Mouse (Mus musculus): ENCODE data around the gene Icam1.
A peak's percentile ranks its signal among the peaks of the same experiment; 100 is the strongest.
"Not testable (repeated sequence)": the region's sequence is repeated elsewhere in the genome, so short reads cannot be mapped to it uniquely, and the experiment has no call there.

The Icam1 gene

GRCm38 (mm10) chr9:20995069-20995468 lies 20.7 kb upstream of the Icam1 start:
- DNase-seq: no peak

DNA sequence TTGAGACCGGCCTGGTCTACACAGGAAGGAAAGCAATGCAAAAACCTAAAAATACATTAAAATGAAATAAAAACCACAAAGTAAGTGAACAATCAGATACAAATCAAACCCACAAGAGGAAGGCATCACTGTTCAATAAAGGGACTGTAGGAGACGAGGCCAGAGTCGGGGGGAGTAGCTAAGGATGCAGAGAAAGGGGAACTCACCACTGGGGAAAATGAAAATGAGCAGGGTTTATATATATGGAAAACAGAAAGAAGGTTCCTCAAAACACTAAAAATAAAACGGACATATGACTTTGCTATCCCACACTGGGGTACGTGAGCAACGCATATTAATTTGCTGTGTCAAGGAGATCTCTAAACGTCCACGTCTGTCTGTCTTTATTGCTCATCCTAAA lies 18.7 kb upstream of the Icam1 start:
- no peak for DNase-seq

- not testable (repeated sequence) for DNase-seq
Measured at GRCm38 (mm10) chr9:20998337-20998736, 17.4 kb upstream of the Icam1 start.

GRCm38 (mm10) chr9:21000811-21001210 lies 15.0 kb upstream of the Icam1 start:
- no peak for DNase-seq

DNA sequence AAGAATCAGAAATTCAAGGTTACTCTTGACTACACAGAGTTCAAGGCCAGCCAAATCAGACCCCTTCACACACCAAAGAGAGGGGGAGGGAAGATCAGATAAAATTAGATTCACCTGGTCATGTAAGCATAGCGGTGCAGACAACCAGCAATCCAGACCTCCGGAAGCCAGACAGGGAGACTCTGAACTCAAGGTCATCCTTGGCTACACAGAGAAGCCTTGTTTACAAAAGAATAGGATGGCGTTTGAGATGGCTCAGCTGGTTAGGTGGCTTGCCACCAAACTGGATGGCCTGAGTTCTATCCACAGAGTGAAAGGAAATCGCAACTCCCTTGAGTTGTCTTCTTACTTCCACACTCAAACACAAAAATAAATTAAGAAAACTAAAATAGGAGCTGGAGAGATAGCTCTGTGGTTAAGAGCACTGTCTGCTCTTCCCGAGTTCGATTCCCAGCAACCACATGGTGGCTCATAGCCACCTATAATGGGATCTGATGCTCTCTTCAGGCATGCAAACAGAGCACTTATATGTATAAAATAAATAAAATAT lies 14.1 kb upstream of the Icam1 start:
- DNase-seq: no peak

DNA sequence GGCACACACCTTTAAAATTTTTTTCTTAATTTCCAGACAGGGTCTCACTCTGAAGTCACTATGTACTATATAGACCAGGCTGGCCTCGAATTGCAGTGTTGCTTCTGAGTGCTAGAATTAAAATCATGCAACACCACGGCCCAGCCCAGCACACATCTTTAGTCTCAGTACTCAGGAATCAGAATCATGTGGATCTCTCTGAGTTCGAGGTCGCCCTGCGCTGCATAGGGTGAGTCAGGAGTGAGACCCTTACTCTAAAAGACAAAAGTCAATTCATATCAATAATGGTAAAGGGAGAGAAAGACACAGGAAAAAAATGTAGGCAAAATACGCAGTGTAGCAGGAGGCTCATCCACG lies 13.5 kb upstream of the Icam1 start:
- no peak for DNase-seq

- DNase-seq: peak; percentile 90
Measured at GRCm38 (mm10) chr9:21002627-21003551, 12.9 kb upstream of the Icam1 start, which contains the start of gene Mrpl4. Gene Mrpl4, plus strand, starts transcription at chr9:21002738.

- no peak for DNase-seq
Measured at GRCm38 (mm10) chr9:21007313-21007952, 8.4 kb upstream of the Icam1 start.

GRCm38 (mm10) chr9:21008007-21008406 lies 7.8 kb upstream of the Icam1 start:
- no peak for DNase-seq

DNA sequence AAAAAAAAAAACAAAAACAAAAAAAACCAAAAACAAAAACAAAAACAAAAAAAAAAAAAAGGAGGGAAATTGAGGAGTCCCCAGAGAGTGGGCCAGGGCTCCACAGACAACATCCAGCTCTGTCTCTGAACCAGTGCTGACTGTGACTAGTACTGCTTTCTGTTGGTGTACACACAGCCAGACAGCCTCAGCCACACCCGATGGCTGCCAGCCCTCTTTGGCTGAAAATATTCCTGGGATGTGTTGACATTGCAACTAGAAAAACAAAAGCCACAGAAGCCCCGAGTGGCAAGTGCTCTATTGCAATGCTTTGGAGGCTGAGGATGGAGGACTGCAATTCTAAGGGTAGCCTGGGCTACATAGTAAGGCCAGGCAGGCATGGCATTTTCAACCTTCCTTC lies 5.4 kb upstream of the Icam1 start:
- no peak for DNase-seq

- DNase-seq: not testable (repeated sequence)
Measured at GRCm38 (mm10) chr9:21010939-21011541, 4.7 kb upstream of the Icam1 start.

DNA sequence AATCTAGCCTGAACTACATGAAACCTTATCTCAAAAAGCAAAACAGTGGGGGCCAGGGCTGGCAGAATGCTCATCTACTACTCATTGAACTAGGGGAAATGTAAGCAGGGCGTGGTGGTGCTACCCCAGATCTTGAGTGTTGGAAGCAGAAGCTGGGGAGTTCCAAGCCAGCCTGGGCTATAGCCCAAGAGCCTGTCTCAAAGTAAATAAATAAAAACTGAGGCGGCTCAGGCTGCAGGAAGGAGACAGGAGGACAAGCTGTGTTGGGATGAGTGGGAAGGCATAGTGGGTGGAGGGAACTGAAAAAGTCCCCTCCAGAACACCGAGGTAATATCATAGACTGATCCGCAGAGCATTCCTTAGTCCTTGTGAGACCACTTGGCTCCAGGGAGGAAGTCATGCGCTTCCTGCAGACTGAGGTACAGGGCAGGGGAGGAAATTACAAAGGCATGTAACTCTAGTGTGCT lies 3.9 kb upstream of the Icam1 start:
- DNase-seq: no peak

- DNase-seq: no peak
Measured at GRCm38 (mm10) chr9:21012368-21012767, 3.4 kb upstream of the Icam1 start.

DNA sequence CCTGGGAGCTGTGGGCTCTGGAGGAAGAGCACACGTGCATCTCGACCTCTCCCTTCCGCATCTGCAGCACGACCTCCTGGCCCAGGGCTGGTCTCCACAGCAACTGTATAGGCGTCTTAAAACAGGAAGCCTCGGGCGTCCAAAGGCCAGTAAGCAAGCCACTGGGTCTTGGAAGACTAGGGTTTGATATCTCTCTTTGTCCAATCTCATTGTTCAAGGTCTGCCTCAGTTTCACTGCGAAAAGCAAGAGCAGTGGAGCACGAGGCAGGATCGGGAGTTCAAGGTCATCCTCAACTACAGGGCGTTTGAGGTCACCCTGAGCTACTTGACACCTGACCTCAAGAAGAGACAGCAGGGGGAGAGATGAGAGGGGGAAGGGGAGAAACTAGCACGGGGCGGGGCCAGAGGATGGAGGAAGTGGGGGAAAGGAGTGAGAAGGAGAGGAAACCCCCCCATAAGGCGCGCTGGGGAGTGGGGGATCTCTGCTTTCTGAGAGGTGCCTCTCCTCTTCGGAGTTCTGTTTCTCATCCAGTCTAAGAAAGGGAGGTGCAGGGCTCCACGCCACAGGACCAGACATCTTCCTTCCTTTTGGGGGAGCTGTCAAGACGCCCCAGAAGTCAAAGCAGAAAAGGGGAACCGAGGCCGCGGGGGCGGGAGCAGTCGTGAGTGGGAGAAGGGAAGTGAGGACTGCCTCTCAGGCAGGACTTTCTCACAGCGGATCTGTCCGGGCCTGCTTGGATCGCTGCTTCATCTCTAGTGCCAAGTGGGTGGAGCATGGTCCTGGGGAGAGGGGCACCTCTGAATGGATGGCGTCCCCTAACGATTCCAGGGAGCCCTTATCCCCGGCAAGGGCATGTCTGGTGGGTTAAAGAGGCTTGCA lies 854 bp upstream of the Icam1 start:
- no peak for DNase-seq

DNA sequence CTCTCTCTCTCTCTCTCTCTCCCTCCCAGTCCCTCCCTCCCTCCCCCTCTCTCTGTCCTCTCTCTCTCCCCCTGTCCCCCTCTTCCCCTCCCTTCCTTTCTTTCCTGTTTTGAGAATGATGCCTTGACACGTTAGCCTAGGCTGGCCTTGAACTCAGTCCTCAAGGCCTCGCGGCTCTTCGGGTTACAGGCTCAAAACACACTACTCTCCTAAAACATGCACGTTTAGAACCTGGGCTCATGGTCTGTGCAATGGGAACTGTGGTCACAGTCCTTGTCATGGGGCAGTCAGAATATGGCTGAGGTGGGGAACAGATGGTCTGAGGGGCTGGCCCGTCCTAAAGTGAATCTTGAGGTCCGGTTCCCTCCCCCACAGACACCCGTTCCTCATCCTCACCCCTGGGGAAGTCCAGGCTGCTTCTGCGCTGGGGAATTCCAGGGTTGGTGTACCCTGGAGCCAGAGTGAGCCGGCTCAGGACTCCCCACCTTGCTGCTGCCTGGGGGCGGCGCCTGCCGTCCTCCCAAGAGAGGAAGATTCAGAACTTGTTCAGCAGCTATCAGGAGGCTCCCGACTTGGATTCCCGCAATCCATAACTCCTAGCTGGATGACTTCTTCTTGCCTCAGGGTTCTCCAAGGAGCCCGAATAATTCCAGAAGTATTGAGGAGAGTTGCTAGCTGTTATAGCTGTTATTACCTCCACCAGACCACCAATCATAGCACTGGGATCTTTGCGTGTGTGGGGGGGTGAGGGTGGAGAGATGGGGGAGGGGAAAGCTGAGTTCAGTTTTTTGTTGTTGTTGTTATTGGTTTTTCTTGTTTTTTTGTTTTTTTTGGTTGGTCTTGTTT lies 769 bp downstream of the Icam1 start:
- no peak for DNase-seq

- DNase-seq: no peak
Measured at GRCm38 (mm10) chr9:21017177-21017575, 1.4 kb downstream of the Icam1 start.

DNA sequence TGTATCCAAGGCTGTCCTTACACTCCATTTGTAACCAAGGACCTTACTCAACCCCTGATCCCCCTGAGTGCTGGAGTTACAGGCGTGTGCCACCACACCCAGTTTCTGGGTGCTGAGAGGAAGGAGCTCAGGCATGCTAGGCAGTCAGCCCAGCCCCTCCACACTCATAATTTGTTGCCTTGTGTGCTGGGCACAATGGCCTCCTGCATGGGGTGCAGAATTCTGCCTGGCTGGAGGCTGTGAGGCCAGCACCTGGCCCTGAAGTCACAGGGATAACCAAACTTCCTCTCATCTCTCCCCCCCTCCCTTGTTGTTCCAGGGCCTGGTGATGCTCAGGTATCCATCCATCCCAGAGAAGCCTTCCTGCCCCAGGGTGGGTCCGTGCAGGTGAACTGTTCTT lies 2.8 kb downstream of the Icam1 start:
- DNase-seq: no peak

DNA sequence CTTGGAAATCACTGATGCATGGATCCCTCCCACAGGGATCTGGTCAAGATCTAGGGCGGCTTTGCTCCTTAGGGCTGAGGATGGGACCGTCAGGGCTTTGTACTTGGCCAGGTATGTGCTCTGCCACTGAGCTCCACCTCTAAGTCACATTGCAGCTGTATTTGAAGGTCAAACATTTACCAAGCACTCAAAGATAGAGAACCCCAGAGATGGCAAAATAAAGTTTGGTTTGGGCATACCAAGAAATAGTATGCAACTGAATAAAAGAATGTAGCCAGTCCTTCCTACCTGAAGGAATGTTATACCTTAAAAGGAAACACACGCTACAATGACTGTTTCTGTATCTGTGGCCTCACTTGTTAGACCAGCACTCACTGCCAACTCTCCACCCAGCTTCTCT lies 5.6 kb downstream of the Icam1 start:
- no peak for DNase-seq

- no peak for DNase-seq
Measured at GRCm38 (mm10) chr9:21022288-21022687, 6.5 kb downstream of the Icam1 start.

- no peak for DNase-seq
Measured at GRCm38 (mm10) chr9:21022726-21023125, 6.9 kb downstream of the Icam1 start.

DNA sequence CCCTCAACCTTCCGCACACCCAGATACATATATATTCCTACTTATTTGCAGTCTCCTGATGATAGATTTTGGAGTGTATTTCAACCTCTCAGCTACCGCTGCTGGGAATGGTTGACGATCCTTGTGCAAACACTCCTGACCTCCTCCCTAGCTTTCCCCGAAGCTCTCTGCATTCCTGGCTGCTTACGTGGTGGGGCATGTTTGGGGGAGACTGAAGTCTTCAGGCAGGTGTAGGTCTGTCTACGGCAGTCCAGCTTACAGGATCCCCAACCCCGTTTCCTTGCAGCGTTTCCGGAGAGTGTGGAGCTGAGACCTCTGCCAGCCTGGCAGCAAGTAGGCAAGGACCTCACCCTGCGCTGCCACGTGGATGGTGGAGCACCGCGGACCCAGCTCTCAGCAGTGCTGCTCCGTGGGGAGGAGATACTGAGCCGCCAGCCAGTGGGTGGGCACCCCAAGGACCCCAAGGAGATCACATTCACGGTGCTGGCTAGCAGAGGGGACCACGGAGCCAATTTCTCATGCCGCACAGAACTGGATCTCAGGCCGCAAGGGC lies 9.5 kb downstream of the Icam1 start:
- DNase-seq: no peak

Measured in cerebellum, adult 9-11 months (tissue).